Mouse (Mus musculus) MEL (cell line): ENCODE measurements at regions not wholly inside any gene's neighbourhood (a gene's known extent, or its start where the extent isn't known, plus 50 kb on each side); places are given as distances from the start of the nearest gene placed in this dataset.
"Not testable (repeated sequence)": the region's sequence is repeated elsewhere in the genome, so short reads cannot be mapped to it uniquely, and the experiment has no call there.

Source experiments
- DNase-seq: peaks from one replicate; pipeline ENCODE4 v3.0.0; 2011; ENCODE audit warnings: low read depth, low spot score
- H3K27ac ChIP-seq: 2 replicates; pipeline ENCODE4 v1.5.1; 2012; ENCODE audit warnings: low read depth, mild to moderate bottlenecking, control low read depth, low read length, moderate library complexity; ENCODE audit not compliant: control insufficient read depth
- H3K27me3 ChIP-seq, 2 experiments: fragments of 150-350 bp in 1 of 2; sonication (generic) in 1 of 2; 2 replicates each; pipeline ENCODE4 v1.6.1; 2012; ENCODE audit warnings: low read length in 2 of 2, mild to moderate bottlenecking in 2 of 2, improper control_type of control experiment in 1 of 2, moderate library complexity in 1 of 2; ENCODE audit not compliant: insufficient read depth in 2 of 2, control insufficient read depth in 1 of 2
- H3K36me3 ChIP-seq, 2 experiments: 2 replicates each; pipeline ENCODE4 v1.6.1; 2012 to 2014; ENCODE audit warnings: low read length in 2 of 2, improper control_type of control experiment in 1 of 2, inconsistent platforms in 1 of 2, mild to moderate bottlenecking in 1 of 2; ENCODE audit not compliant: insufficient read depth in 2 of 2, control insufficient read depth in 1 of 2
- H3K4me1 ChIP-seq, 2 experiments: fragments of 150-350 bp in 1 of 2; sonication (generic) in 1 of 2; 2 replicates each; pipeline ENCODE4 v1.6.1; 2012; ENCODE audit warnings: low read length in 2 of 2, improper control_type of control experiment in 1 of 2, mild to moderate bottlenecking in 1 of 2; ENCODE audit not compliant: insufficient read depth in 2 of 2, control insufficient read depth in 1 of 2
- H3K4me3 ChIP-seq, 2 experiments: fragments of 150-350 bp in 1 of 2; sonication (generic) in 1 of 2; 2 replicates each; pipeline ENCODE4 v1.5.1; 2012; ENCODE audit warnings: low read depth in 2 of 2, low read length in 2 of 2, mild to moderate bottlenecking in 2 of 2, moderate library complexity in 2 of 2, control low read depth in 1 of 2, improper control_type of control experiment in 1 of 2; ENCODE audit not compliant: control insufficient read depth in 1 of 2, insufficient read depth in 1 of 2
- H3K79me2 ChIP-seq: 2 replicates; pipeline ENCODE4 v1.6.1; 2012; ENCODE audit warnings: mild to moderate bottlenecking, low read length, moderate library complexity; ENCODE audit not compliant: control insufficient read depth, poor library complexity, insufficient read depth
- H3K9ac ChIP-seq: 2 replicates; pipeline ENCODE4 v1.6.1; 2012; ENCODE audit warnings: low read depth, mild to moderate bottlenecking, control low read depth, low read length, moderate library complexity; ENCODE audit not compliant: control insufficient read depth, poor library complexity, severe bottlenecking
- H3K9me3 ChIP-seq: fragments of 150-350 bp; sonication (generic); replicated peaks from 2 replicates; pipeline ENCODE4 v1.6.1; 2012; ENCODE audit warnings: mild to moderate bottlenecking, low read length, improper control_type of control experiment, moderate library complexity; ENCODE audit not compliant: insufficient read depth
- BHLHE40 ChIP-seq: IDR thresholded peaks from 2 replicates; pipeline ENCODE4 v1.6.1; 2012; ENCODE audit warnings: low read depth, mild to moderate bottlenecking, inconsistent platforms, low read length, improper control_type of control experiment, borderline replicate concordance
- CTCF ChIP-seq, 3 experiments: IDR thresholded peaks in 2 of 3; conservative IDR thresholded peaks in 1 of 3; 2 replicates each; pipeline ENCODE4 v1.5.1; 2011 to 2012; ENCODE audit warnings: low read length in 3 of 3, low read depth in 2 of 3, mild to moderate bottlenecking in 2 of 3, improper control_type of control experiment in 1 of 3, inconsistent platforms in 1 of 3, mixed read lengths in 1 of 3, moderate library complexity in 1 of 3; ENCODE audit not compliant: control insufficient read depth in 1 of 3, insufficient read depth in 1 of 3, poor library complexity in 1 of 3, severe bottlenecking in 1 of 3
- ETS1 ChIP-seq: IDR thresholded peaks from 2 replicates; pipeline ENCODE4 v1.6.1; 2012; ENCODE audit warnings: low read depth, mild to moderate bottlenecking, inconsistent platforms, low read length, improper control_type of control experiment, moderate library complexity
- HCFC1 ChIP-seq: IDR thresholded peaks from 2 replicates; pipeline ENCODE4 v1.6.1; 2012; ENCODE audit warnings: low read depth, mild to moderate bottlenecking, inconsistent platforms, low read length, improper control_type of control experiment, moderate library complexity
- MYB ChIP-seq: IDR thresholded peaks from 2 replicates; pipeline ENCODE4 v1.6.1; 2011; ENCODE audit warnings: mild to moderate bottlenecking, low read depth, low read length, improper control_type of control experiment
- RAD21 ChIP-seq: IDR thresholded peaks from 2 replicates; pipeline ENCODE4 v1.6.1; 2011; ENCODE audit warnings: mild to moderate bottlenecking, low read depth, low read length, improper control_type of control experiment
- SMC3 ChIP-seq: IDR thresholded peaks from 2 replicates; pipeline ENCODE4 v1.6.1; 2011; ENCODE audit warnings: low read depth, low read length, improper control_type of control experiment
- USF2 ChIP-seq, 2 experiments: IDR thresholded peaks; 2 replicates each; pipeline ENCODE4 v1.6.1; 2011 to 2012; ENCODE audit warnings: improper control_type of control experiment in 2 of 2, low read length in 2 of 2, borderline replicate concordance in 1 of 2, inconsistent platforms in 1 of 2, low read depth in 1 of 2, mild to moderate bottlenecking in 1 of 2; ENCODE audit not compliant: insufficient read depth in 1 of 2
- ZC3H11A ChIP-seq: IDR thresholded peaks from 2 replicates; pipeline ENCODE4 v1.6.1; 2012; ENCODE audit warnings: low read depth, mild to moderate bottlenecking, inconsistent platforms, low read length, improper control_type of control experiment
- ZNF384 ChIP-seq: IDR thresholded peaks from 2 replicates; pipeline ENCODE4 v1.6.1; 2012; ENCODE audit warnings: low read depth, mild to moderate bottlenecking, inconsistent platforms, low read length, improper control_type of control experiment

GRCm38 (mm10) chrX:50608141-50608540, 179.8 kb upstream of the Olfr1324 start:
- not testable (repeated sequence) for H3K9me3 ChIP-seq, DNase-seq

GRCm38 (mm10) chrX:50607636-50608035, 179.3 kb upstream of the Olfr1324 start:
- no peak overlapping the region for H3K4me3 ChIP-seq
- no peaks in the 10 kb centered on the region for H3K27me3 ChIP-seq
- no peak overlapping the region for H3K9ac ChIP-seq
- H3K9me3 ChIP-seq: no peaks in the 10 kb centered on the region
- DNase-seq: no peak
- H3K4me1 ChIP-seq: no peaks in the 10 kb centered on the region; a peak in 1 of 4 replicates
- no peaks in the 10 kb centered on the region for H3K79me2 ChIP-seq
- 0 out of 2 replicates have a peak, but pooled peaks have one; percentile 7 for TF ChIP-seq ETS1
- no peak for TF ChIP-seq USF2 (IDR thresholded peaks at IDR 0.05; ENCODE audit: borderline replicate concordance in 1 of 2, insufficient read depth in 1 of 2, low read depth in 1 of 2, low read length in 2 of 2)
- no peak for TF ChIP-seq CTCF (IDR thresholded peaks at IDR 0.05 in 2 of 3, conservative IDR thresholded peaks at IDR 0.05 in 1 of 3; ENCODE audit: control insufficient read depth in 1 of 3, insufficient read depth in 1 of 3, low read depth in 2 of 3, low read length in 3 of 3, poor library complexity in 1 of 3, severe bottlenecking in 1 of 3)
- peak; percentile 77 for TF ChIP-seq ZNF384
- TF ChIP-seq SMC3: no peak
- peaks cover 0 to 4% of the 10 kb centered on the region in 2 experiments; a peak in 2 of 4 replicates for H3K36me3 ChIP-seq
- no peak overlapping the region for H3K27ac ChIP-seq

More at GRCm38 (mm10) chrX:50608141-50608540, 179.8 kb upstream of the Olfr1324 start:
- H3K27me3 ChIP-seq, H3K4me1 ChIP-seq, H3K4me3 ChIP-seq, H3K79me2 ChIP-seq, H3K9ac ChIP-seq, H3K36me3 ChIP-seq, H3K27ac ChIP-seq: not testable (repeated sequence)

- not testable (repeated sequence) for H3K36me3 ChIP-seq, H3K4me1 ChIP-seq
- peak overlapping the region; percentile 64 for H3K27ac ChIP-seq
- peak; percentile 37 for TF ChIP-seq SMC3
- TF ChIP-seq ZNF384: peak; percentile 95
- 0 out of 2 replicates have a peak, but pooled peaks have one; percentile 24 for TF ChIP-seq BHLHE40
- TF ChIP-seq CTCF (IDR thresholded peaks at IDR 0.05 in 2 of 3, conservative IDR thresholded peaks at IDR 0.05 in 1 of 3; ENCODE audit: control insufficient read depth in 1 of 3, insufficient read depth in 1 of 3, low read depth in 2 of 3, low read length in 3 of 3, poor library complexity in 1 of 3, severe bottlenecking in 1 of 3): peak; percentile 37 to 49 (median 39)
- TF ChIP-seq ETS1: peak; percentile 72
- 0 out of 2 replicates have a peak, but pooled peaks have one; percentile 10 for TF ChIP-seq ZC3H11A
- TF ChIP-seq HCFC1: 0 out of 2 replicates have a peak, but pooled peaks have one; percentile 42
- peak; percentile 57 for TF ChIP-seq RAD21
- TF ChIP-seq MYB: 0 out of 2 replicates have a peak, but pooled peaks have one; percentile 11
- TF ChIP-seq, all 39 proteins: peak for 9; not testable (repeated sequence) for 30
- not testable (repeated sequence) for H3K4me3 ChIP-seq, H3K27me3 ChIP-seq, H3K79me2 ChIP-seq, H3K9ac ChIP-seq, H3K9me3 ChIP-seq
- DNase-seq: peak; percentile 71
These were observed 177.2 kb upstream of the Olfr1324 start for GRCm38 (mm10) chrX:50605517-50605916.
